Mouse (Mus musculus): ENCODE results near the gene Ric8b. TPM values are rescaled to one million over a fixed set of nuclear protein-coding genes. Genes with fewer than 3 reads are reported as not detected.

Ric8b gene
- total RNA-seq, 2 experiments from 2014 or later: 16.6 to 17.7 TPM

- peak; percentile 78 for ATAC-seq (replicated peaks; ENCODE audit: poor library complexity, severe bottlenecking)
Measured at GRCm38 (mm10) chr10:84956173-84956572, 38.8 kb downstream of the Ric8b start.

DNA sequence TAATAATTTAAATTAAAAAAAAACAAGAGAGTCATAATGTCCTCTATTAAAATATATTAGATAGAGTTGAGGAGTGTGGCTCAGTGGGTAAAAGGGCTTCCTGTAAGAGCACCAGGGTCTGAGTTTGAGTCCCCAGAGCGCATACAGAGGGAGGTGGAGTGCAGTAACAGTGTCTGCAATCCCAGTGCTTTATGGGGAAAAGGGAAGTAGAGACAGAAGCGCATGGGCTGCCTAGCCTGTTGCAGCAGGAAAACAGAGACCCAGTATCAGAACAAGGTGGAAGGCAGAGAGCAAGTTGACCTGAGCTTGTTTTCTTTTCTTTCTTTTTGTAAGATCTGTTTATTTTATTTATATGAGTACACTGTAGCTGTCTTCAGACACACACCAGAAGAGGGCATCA, 41.2 kb downstream of the Ric8b start:
- ATAC-seq (replicated peaks; ENCODE audit: poor library complexity, severe bottlenecking): peak; percentile 77

- ATAC-seq (replicated peaks; ENCODE audit: poor library complexity, severe bottlenecking): no peak
Measured at GRCm38 (mm10) chr10:84960380-84960930, 43.0 kb downstream of the Ric8b start.

- 0 out of 2 replicates have a peak, but pooled peaks have one; percentile 30 for ATAC-seq (replicated peaks; ENCODE audit: poor library complexity, severe bottlenecking)
Measured at GRCm38 (mm10) chr10:84963126-84963525, 45.7 kb downstream of the Ric8b start.

- no peak for ATAC-seq (replicated peaks; ENCODE audit: poor library complexity, severe bottlenecking)
Measured at GRCm38 (mm10) chr10:84963726-84964125, 46.3 kb downstream of the Ric8b start.

DNA sequence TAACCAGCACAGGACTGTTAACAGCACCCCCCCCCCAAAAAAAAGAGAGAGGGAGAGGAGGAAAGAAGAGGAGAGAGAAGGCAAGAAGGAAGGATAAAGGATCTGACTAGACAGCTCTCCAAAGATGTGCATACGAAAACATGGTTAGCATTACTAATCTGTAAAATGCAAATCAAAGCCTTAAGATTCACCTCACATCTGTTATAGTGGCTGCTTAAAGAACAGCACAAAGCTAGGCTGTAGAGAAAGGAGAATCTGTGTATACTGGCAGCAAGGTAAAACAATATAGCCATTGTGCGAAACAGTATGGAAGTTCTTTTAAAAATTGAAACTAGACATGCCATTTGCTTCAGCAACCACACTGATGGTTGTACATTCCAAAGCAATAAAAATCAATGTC, 49.1 kb downstream of the Ric8b start:
- ATAC-seq (replicated peaks; ENCODE audit: poor library complexity, severe bottlenecking): no peak

GRCm38 (mm10) chr10:84967645-84968044, 50.2 kb downstream of the Ric8b start:
- ATAC-seq (replicated peaks; ENCODE audit: poor library complexity, severe bottlenecking): no peak

- ATAC-seq (replicated peaks; ENCODE audit: poor library complexity, severe bottlenecking): no peak
Measured at GRCm38 (mm10) chr10:84968852-84969704, 51.7 kb downstream of the Ric8b start.

GRCm38 (mm10) chr10:84975264-84975663, 57.8 kb downstream of the Ric8b start:
- no peak for ATAC-seq (replicated peaks; ENCODE audit: poor library complexity, severe bottlenecking)

GRCm38 (mm10) chr10:84976588-84977351, 59.4 kb downstream of the Ric8b start:
- no peak for ATAC-seq (replicated peaks; ENCODE audit: poor library complexity, severe bottlenecking)

DNA sequence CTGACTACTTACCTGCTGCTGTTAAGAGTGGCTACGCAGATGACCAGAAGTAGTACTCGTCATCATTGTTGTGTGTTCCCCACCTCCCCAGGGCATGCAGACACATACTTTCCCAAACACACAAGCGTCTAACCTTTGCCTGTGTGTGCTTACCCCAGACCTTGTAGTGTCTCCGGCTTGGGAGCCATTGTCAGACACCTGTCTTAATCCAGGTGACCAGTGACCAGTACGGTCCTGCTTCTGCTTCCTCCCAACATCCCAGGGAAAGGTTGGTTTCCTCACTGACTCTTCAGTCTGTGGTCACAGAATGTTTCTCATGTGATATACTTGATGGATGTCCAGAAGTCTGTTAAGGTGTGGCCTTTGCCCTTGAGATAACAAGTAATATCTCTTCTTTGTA, 62.9 kb downstream of the Ric8b start:
- ATAC-seq (replicated peaks; ENCODE audit: poor library complexity, severe bottlenecking): no peak

DNA sequence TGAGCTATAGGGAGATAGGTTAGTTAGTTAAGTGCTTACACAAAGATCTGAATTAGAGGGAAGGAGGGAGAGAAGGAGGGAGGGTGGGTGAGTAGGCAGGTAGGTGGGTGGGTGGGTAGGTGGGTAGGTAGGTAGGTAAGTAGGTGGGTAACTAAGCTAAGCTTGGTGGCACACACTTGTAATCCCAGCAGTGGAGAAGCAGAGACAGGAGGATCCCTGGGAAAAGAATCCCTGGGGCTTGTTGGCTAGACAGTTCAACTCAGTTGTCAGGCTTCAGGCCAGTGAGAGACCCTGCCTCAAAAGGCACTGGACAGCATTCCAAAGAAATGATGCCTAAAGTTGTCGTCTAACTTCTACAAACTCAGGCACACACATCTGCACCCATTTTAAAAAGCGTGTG, 64.0 kb downstream of the Ric8b start:
- ATAC-seq (replicated peaks; ENCODE audit: poor library complexity, severe bottlenecking): no peak

GRCm38 (mm10) chr10:84982675-84983074, 65.3 kb downstream of the Ric8b start:
- no peak for ATAC-seq (replicated peaks; ENCODE audit: poor library complexity, severe bottlenecking)

DNA sequence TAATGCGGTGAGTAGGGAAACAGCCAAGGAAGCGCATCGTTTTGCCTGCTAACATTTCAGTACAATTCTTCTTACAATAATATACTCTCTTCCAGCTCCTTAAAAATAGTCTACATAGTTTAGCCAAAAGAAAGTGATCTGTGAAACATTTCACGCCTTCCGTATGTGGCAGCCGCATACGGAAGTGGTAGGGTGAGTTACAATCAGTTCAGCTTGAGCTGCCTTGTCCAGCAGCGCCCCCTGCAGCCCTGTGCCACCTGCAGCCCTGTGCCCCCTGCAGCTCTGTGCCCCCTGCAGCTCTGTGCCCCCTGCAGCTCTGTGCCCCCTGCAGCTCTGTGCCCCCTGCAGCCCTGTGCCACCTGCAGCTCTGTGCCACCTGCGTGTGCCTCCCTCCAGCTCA, 68.5 kb downstream of the Ric8b start:
- ATAC-seq (replicated peaks; ENCODE audit: poor library complexity, severe bottlenecking): peak; percentile 44; the same call in 1 of the 2 replicates

- no peak for ATAC-seq (replicated peaks; ENCODE audit: poor library complexity, severe bottlenecking)
Measured at GRCm38 (mm10) chr10:84987666-84988065, 70.2 kb downstream of the Ric8b start.

- ATAC-seq (replicated peaks; ENCODE audit: poor library complexity, severe bottlenecking): no peak
Measured at GRCm38 (mm10) chr10:84988650-84989049, 71.2 kb downstream of the Ric8b start.

DNA sequence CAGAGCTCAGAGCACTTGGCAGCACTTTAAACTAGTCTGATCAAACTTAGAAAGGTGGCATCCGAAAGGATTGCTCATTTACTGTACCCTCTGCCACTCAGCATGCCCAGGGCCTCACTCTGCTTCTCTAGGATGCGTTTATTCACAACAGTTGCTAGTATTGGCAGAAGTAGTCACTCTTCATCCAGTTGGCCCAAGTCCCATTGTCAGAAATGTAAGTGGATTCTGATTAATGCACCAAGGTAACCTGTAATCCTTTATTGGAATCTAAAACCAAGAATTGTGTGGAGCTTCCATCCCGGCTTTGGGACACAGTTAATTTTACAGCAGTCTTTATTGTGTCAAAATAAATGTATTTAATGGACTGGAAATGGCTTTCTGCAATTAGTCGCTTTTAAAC, 76.9 kb downstream of the Ric8b start:
- ATAC-seq (replicated peaks; ENCODE audit: poor library complexity, severe bottlenecking): no peak

- no peak for ATAC-seq (replicated peaks; ENCODE audit: poor library complexity, severe bottlenecking)
Measured at GRCm38 (mm10) chr10:84994971-84995370, 77.6 kb downstream of the Ric8b start.

GRCm38 (mm10) chr10:84996366-84996765, 79.0 kb downstream of the Ric8b start:
- no peak for ATAC-seq (replicated peaks; ENCODE audit: poor library complexity, severe bottlenecking)

DNA sequence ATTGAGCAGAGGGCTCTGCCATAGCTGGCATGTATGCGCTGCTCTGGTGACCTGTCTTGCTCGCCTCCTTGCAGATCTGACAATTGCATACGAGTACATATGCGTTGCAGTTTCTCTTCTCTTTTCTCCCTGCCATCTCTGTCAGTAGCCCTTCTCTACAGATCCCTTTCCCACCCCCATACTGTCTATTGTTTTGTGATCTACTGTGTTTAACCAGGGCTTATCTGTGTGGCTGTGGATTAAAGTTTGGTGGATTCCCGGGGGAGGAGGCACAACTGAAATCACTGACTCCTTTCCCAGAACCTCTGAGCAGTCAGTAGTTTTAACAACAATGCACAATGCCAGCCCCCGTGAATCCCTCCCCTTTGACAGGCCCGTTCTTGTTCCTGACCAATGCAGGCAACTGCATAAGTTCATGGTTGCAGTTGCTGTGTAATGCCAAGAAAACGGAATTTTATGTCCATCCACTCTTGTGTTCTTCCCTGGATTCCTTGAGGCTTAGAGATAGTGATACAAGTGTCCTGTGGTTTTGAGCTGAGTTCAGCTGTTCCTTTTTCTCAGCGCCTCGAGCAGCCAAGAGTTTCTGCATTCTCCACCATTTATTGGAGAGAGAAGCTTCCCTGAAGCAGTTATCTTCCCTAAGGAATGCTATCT, 80.3 kb downstream of the Ric8b start:
- no peak; the same call in 1 of the 2 replicates for ATAC-seq (replicated peaks; ENCODE audit: poor library complexity, severe bottlenecking)

GRCm38 (mm10) chr10:84998225-84998579, 80.8 kb downstream of the Ric8b start:
- no peak for ATAC-seq (replicated peaks; ENCODE audit: poor library complexity, severe bottlenecking)

Measured in granulocyte monocyte progenitor cell, adult 5-6 weeks (primary cell).